Mouse (Mus musculus) right cerebral cortex, postnatal 36 days (tissue): ENCODE results near the gene Nap1l4.

ENCODE experiments used
- DNase-seq, 2 experiments: peaks; one replicate each; pipeline ENCODE4 v3.0.0; 2022; ENCODE audit warnings: low spot score in 2 of 2, mixed read lengths in 1 of 2

Gene Nap1l4

DNA sequence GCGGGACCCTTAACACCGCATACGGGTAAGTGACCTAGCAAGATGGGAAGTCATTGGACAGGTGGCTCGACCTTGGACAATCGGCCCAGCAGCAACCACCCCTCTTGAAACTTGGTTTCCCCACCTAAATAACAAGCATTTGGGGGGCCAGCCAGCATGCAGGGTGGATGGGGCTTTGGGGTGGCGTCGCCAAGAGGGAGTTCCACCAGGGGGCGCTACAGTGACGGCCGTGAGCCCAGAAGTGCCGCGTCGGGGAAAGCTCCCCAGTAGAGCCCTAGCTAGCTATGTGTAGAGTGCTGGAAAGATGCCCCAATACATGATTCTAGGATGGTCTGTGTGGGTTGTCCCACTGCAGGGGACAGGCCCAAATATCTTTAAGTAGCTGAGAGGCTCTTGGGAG, 68.4 kb downstream of the Nap1l4 start:
- DNase-seq: no peak

DNA sequence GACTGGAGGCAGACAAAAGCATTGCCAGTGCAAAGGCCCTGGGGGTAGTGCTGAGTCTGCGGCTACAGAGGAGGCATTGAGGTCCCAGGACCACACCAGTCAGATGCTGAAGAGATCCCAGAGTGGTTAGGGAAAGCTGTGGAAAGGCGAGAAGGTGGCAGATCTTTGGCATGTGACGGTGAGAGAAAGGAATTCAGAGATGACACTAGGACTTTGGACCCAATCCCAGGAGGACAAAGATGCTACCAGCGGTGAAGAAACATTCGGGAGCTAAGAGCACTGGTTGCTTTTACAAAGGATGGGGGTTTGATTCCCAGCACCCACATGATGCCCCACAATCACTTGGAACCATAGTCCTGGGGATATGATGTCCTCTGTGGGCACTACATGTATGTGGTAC, 71.1 kb downstream of the Nap1l4 start:
- DNase-seq: no peak

GRCm38 (mm10) chr7:143476702-143477335, 72.1 kb downstream of the Nap1l4 start:
- DNase-seq: no peak

DNA sequence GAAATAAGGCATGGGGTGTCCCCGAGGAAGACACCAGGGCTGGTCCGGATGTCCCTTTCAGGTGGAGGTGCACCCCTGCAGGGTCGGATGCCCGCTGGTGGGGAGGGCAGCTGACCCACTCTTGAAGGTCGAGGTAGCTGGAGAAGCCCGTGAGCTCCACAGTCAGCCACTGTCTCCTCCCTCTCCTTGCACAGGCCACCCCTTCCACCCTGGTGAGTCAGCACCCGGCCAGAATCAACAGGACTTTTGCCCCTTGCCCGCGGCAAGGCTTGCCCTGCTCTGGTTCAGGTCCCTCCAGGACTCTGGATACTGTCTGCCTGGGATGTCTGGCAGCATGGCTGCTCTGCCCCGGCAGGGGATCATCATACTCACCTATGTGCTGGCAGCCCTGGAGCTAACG, 73.0 kb downstream of the Nap1l4 start:
- no peak for DNase-seq

DNA sequence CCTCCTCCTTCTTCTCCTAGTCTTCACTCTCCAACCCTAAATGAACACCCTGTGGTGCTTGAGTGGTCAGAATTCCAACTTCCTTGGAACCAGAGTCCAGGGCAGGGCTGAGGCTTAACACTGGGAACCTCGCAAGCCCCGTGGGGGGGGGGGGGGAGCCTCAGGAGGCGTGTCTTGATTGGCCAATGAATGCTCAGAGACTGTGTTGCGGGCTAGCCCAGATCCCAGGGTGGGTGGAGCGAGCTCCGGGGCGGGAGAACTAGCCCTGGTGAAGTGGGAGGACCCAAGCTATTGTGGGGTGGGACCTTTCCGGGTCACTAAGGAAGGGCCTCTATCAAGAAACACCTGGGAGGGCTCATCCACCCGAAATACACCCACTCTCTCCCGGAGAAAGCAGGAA, 74.1 kb downstream of the Nap1l4 start:
- no peak for DNase-seq

DNA sequence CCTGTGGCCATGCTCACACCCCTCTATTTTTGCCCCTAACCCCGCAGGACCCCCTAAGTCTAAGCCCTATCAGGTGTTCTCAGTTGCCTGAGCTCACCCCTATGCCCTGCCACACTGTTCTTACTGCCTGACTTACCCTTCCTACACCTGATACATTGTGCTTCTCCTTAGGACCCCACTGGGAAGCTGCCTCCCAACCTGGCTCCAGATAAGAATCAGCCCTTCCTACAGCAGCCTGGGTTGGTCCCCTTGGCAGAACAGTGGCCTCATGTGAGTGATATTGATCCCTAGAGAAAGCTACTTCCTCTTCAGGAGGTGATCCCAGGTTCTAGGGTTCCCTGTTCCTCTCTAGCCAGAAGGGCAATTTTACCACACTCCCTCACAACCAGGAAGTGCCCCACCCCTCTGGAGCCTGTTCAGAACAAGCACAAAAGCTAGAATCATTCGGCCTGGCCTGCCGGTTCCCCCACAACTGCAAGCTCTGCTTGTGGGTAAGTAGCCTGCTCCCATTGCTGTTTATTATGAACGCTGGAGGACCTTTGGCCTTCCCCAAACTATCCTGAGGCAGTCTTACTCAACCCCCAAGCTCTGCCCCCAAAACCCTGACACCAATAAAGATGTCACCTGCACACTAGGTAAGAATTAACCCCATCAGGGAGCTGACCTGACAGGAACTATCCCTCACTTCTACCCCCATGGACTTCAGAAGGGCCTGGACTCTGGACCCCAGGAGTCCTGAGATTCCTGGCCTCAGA, 75.4 kb downstream of the Nap1l4 start, which contains the start of gene Slc22a18:
Gene Slc22a18, plus strand, starts transcription at position 390 of the 755 bp plus-strand sequence.
- no peak for DNase-seq

GRCm38 (mm10) chr7:143469946-143470345, 79.0 kb downstream of the Nap1l4 start:
- peak; percentile 44 to 46 for DNase-seq

DNA sequence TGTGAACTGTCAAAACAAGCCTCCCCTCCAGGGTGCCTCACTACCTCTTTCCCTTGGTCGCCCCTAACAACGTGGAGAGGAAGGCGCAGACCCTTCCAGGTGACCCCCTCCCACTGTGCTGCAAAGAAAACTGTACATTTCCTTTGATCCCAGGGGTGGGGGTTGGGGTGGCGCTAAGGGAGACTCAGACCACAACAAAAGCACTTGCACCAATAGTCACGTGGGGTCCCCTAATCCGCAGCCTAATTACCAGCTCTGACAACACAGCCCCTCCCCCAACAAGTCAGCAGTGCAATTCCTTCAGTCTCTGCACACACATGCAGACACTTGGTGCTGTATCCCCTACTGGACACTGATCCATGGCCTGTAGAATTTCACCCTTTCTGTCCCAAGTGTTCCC, 81.2 kb downstream of the Nap1l4 start:
- DNase-seq: no peak

DNA sequence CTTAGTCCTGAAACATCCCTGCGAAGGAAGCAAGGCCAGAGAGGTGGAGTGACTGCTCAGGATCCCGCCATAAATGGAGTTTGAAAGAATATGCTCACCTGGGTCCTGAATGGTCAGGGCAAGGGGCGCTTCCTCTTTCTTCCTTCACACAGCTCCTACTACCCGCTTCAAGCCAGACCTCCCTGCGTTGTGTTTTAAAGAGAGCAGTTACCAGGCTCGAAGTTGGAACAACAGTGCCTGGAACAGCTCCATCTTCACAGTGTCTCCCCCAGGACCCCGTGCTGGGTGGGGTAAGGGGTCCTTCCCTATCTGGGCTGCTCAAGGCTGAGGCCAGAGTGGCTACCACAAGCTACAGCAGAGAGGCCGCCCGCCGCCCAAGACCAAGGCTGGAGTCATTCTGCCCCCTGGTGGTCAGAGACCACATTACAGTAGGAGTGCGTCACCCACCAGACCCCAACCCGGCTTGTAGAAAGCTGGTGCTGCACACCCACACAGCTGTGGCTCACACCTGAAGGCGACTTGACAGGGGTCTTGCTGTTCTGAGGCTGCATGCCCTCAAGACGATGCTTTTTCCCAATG, 82.7 kb downstream of the Nap1l4 start:
- DNase-seq: peak; percentile 34 to 67

DNA sequence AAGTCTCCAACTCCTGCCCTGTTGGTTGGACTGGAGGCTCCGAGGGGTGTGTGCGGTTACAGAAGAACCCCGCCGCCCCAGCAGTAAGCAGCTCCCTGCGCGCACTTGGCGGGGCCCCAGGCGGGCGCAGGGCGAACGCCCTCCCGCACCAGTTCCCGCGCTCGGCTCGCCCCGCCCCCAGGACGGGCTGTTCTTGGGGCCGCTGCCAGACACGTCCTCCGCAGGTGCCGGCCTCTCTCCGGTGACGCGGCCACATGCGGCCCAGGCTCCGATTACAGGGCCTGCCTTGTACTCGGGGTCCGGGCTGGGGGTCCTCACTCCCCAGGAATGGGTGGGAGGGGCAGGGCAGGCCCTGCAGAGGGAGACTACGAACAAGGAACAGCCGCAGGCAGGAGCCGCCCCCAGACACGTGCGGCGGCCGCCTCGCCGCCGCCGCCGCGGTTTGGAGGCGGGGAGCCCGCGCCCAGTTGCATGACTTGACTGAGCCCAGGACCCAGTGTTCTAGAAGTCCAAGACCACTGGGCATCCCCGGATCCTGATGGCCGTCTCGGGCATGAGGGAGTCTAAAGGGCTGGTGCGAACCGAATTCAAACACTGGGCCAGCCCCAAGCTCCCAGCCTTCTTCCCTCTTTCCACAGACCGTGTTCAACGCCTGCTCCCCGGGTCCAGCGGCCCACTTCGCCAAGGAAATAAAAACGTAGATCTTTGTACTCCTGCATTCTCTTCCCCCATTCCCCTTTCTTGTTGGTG, 83.9 kb downstream of the Nap1l4 start:
- peak in 1 of 2 experiments; percentile 16 for DNase-seq

- DNase-seq: peak in 1 of 2 experiments; percentile 22
These were observed 85.0 kb downstream of the Nap1l4 start for GRCm38 (mm10) chr7:143463865-143464415.
